Mouse (Mus musculus) hindbrain, postnatal 0 days (tissue): Measurements from ENCODE around the gene 4931406P16Rik. TPM values are rescaled to one million over a fixed set of nuclear protein-coding genes. Genes with fewer than 3 reads are reported as not detected.

Experiments used
- ATAC-seq: fragments of 200-750 bp; cut with Nextera tagmentation; 2 replicates; pipeline ENCODE4 v1.8.0; 2017; ENCODE audit warnings: mild to moderate bottlenecking, moderate TSS enrichment, moderate library complexity
- DNase-seq: peaks from one replicate; pipeline ENCODE4 v3.0.0-alpha.2; 2015; ENCODE audit warnings: low spot score
- H3K27ac ChIP-seq: fragments of 300-500 bp; sonication (generic); 2 replicates; pipeline ENCODE4 v1.5.1; 2014; ENCODE audit warnings: mild to moderate bottlenecking
- H3K27me3 ChIP-seq: fragments of 300-500 bp; sonication (generic); 2 replicates; pipeline ENCODE4 v1.6.1; 2014; ENCODE audit warnings: low read length, mixed read lengths; ENCODE audit not compliant: insufficient read depth
- H3K36me3 ChIP-seq: fragments of 300-500 bp; sonication (generic); 2 replicates; pipeline ENCODE4 v1.6.1; 2014; ENCODE audit warnings: low read length, mixed read lengths; ENCODE audit not compliant: insufficient read depth
- H3K4me1 ChIP-seq: fragments of 300-500 bp; sonication (generic); 2 replicates; pipeline ENCODE4 v1.6.1; 2014; ENCODE audit warnings: antibody characterized with exemption, low read length, mixed read lengths; ENCODE audit not compliant: insufficient read depth
- H3K4me2 ChIP-seq: fragments of 300-500 bp; sonication (generic); 2 replicates; pipeline ENCODE4 v1.6.1; 2014; ENCODE audit warnings: low read depth, mild to moderate bottlenecking, low read length, moderate library complexity, mixed read lengths
- H3K4me3 ChIP-seq: fragments of 300-500 bp; sonication (generic); 2 replicates; pipeline ENCODE4 v1.5.1; 2014; ENCODE audit warnings: low read length
- H3K9ac ChIP-seq: fragments of 300-500 bp; sonication (generic); replicated peaks from 2 replicates; pipeline ENCODE4 v1.6.1; 2014; ENCODE audit warnings: mild to moderate bottlenecking, low read length, moderate library complexity, mixed read lengths
- H3K9me3 ChIP-seq: fragments of 300-500 bp; sonication (generic); 2 replicates; pipeline ENCODE4 v1.6.1; 2016; ENCODE audit warnings: low read length, mixed read lengths
- CTCF ChIP-seq: IDR thresholded peaks from 2 replicates; pipeline ENCODE4 v1.5.1; 2016; ENCODE audit warnings: antibody characterized with exemption, control low read depth, low read depth
- WGBS: fragments of 180-500 bp; shearing (Covaris S2); extraction: QIAGEN DNeasy Blood & Tissue Kit; methylation state at CpG from one replicate; pipeline ENCODE4 v1.1.7; 2014; 5-methylcytosine and 5-hydroxymethylcytosine counted together
- polyA plus RNA-seq: library from polyadenylated mRNA; unstranded; fragments of >200 nt; fragmentation: Nextera tagmentation; extraction: Ambion mirVana; gene quantifications from 2 replicates; pipeline ENCODE4 v1.2.1, GENCODE M21; 2015
- total RNA-seq: library from RNA; depleted of rRNA; stranded (reverse); fragments of >200 nt; gene quantifications from 2 replicates; pipeline ENCODE4 v1.2.3, GENCODE M21; 2014

The 4931406P16Rik gene
- total and polyA plus RNA-seq, 2 experiments from 2014 or later: 31.5 to 61.0 TPM

DNA sequence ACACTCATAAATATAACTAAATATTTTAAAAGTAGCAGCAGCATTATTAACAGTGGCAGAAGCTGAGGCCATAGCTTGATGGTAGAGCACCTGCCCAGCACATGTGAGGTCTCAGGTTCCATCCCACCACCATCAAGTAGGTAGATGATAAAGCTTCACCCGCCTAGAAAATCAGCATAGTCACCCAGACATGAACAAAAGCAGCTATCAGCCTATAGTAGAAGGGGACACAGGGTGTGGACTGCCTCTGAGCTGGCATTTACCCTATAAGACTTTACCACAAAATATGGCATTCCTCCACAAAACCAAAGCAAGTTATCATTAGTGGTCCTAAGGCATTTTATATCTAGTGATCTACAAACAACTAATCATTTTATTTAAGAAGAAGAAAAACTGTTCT lies 10.7 kb downstream of the 4931406P16Rik start:
- Histone ChIP-seq H3K27me3 (no peaks in the 10 kb centered on the region), H3K27ac (no peak overlapping the region), H3K4me2 (no peak overlapping the region), H3K9me3 (no peaks in the 10 kb centered on the region), H3K4me3 (no peak overlapping the region), H3K9ac (no peak overlapping the region), H3K4me1 (no peaks in the 10 kb centered on the region), H3K36me3 (no peaks in the 10 kb centered on the region)
- WGBS: 85% methylated on average over 1 of the region's 1 CpGs
- no peak for ATAC-seq
- no peak for TF ChIP-seq CTCF
- DNase-seq: no peak

DNA sequence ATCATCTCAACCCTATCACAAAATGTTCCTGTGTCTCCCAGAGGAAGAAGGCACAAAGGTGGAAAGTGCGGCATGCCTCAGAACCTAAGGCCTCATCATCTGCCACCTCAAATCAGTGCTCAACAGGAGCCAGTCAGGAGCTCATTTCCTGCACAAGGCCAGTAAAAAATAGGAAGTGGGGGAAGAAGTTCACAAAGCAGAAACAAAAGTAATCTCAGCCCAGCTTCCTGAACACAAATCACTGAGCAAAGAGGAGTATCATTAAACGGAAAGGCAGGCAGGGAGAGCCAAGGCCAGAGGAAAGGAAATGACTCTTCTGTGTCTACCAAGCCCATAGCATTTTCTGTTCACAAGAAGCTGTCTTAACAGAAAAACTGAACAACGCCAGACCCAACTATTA lies 11.4 kb downstream of the 4931406P16Rik start:
- 92% methylated on average over 3 of the region's 3 CpGs for WGBS
- H3K27me3 ChIP-seq: no peaks in the 10 kb centered on the region
- H3K9ac ChIP-seq: no peak overlapping the region
- no peak overlapping the region for H3K4me2 ChIP-seq
- H3K4me3 ChIP-seq: no peak overlapping the region
- no peaks in the 10 kb centered on the region for H3K9me3 ChIP-seq
- no peak for ATAC-seq
- TF ChIP-seq CTCF: no peak
- H3K4me1 ChIP-seq: no peaks in the 10 kb centered on the region
- DNase-seq: no peak
- no peak overlapping the region for H3K27ac ChIP-seq
- H3K36me3 ChIP-seq: no peaks in the 10 kb centered on the region

GRCm38 (mm10) chr7:34298818-34299217 lies 14.5 kb downstream of the 4931406P16Rik start:
- no peak overlapping the region for H3K4me3 ChIP-seq
- DNase-seq (no peak), ATAC-seq (no peak)
- no peaks in the 10 kb centered on the region for H3K36me3 ChIP-seq
- no peaks in the 10 kb centered on the region for H3K27me3 ChIP-seq
- no peaks in the 10 kb centered on the region for H3K9me3 ChIP-seq
- no peak overlapping the region for H3K9ac ChIP-seq
- H3K4me1 ChIP-seq: no peaks in the 10 kb centered on the region
- TF ChIP-seq CTCF: no peak
- H3K27ac ChIP-seq: no peak overlapping the region
- H3K4me2 ChIP-seq: no peak overlapping the region
- 88% methylated on average over 2 of the region's 2 CpGs for WGBS

DNA sequence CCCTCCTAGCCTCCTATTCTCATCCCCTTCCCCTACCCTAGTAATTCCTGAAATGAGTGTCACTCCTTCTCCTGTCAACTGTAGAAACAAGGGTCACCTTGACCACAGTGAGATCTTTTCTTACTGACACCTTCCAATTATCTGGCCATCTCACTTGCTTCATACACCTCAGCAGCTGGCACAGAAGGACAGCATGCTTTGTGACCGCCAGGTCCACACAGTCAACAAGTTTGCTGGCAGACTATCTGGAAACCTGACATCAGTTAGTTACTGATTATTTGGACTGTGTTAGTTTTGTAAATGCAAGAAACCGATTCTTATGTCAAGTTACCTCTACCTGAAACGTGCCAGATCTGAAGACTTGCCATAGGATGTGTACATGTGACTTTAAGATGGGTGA lies 17.2 kb downstream of the 4931406P16Rik start:
- no peak overlapping the region for H3K27ac ChIP-seq
- 92% methylated on average over 3 of the region's 3 CpGs for WGBS
- no peaks in the 10 kb centered on the region for H3K36me3 ChIP-seq
- TF ChIP-seq CTCF: no peak
- DNase-seq (no peak), ATAC-seq (no peak)
- H3K27me3 ChIP-seq: no peaks in the 10 kb centered on the region
- H3K4me3 ChIP-seq: no peak overlapping the region
- no peaks in the 10 kb centered on the region for H3K4me1 ChIP-seq
- H3K9ac ChIP-seq: no peak overlapping the region
- no peaks in the 10 kb centered on the region for H3K9me3 ChIP-seq
- no peak overlapping the region for H3K4me2 ChIP-seq

DNA sequence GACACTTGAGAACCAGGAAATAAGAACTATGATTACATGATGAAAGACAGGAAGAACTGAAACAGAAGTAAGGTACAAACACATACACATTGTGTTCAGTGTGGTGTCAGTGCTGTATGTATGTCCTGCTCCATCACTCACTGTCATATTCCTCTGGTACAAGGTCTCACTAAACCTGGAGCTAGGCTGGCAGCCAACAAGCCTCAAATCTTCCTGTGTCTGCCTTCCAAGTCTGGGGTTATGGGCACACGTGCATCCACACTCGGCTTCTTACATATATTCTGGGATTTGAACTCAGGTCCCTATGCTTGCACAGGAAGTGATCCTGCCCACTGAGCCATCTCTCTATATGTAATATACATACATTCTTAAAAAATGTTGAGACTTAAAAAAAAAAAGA lies 20.7 kb downstream of the 4931406P16Rik start:
- H3K4me3 ChIP-seq: no peak overlapping the region
- no peaks in the 10 kb centered on the region for H3K4me1 ChIP-seq
- H3K4me2 ChIP-seq: no peak overlapping the region
- no peaks in the 10 kb centered on the region for H3K36me3 ChIP-seq
- TF ChIP-seq CTCF: no peak
- no peaks in the 10 kb centered on the region for H3K27me3 ChIP-seq
- DNase-seq: no peak
- ATAC-seq: no peak
- no peak overlapping the region for H3K9ac ChIP-seq
- H3K27ac ChIP-seq: no peak overlapping the region
- WGBS: 76% methylated on average over 2 of the region's 2 CpGs
- no peaks in the 10 kb centered on the region for H3K9me3 ChIP-seq

DNA sequence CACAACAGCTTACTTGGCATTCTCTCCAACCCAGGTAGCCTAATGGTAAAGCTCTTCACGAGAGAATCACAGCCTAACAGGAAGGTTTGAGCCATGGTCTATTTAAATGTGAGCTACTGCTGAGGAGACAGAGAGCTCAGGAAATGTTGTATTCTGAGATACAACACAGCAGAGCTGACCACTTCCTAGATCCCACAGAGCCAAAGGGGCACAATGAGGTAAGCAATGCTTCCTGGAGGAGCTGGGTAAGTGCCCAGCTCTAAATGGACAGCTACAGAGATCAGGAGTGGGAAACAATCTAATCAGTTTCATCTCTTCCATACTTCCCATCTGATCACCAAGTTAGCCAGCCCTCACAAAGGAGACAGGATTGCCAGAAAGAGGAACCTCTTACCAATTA lies 22.1 kb downstream of the 4931406P16Rik start:
- TF ChIP-seq CTCF: no peak
- no peaks in the 10 kb centered on the region for H3K36me3 ChIP-seq
- H3K27me3 ChIP-seq: no peaks in the 10 kb centered on the region
- no peaks in the 10 kb centered on the region for H3K9me3 ChIP-seq
- H3K27ac ChIP-seq: no peak overlapping the region
- no peak overlapping the region for H3K4me2 ChIP-seq
- no peak for DNase-seq
- no peaks in the 10 kb centered on the region for H3K4me1 ChIP-seq
- no peak overlapping the region for H3K9ac ChIP-seq
- no peak overlapping the region for H3K4me3 ChIP-seq
- no peak for ATAC-seq
- WGBS: 83% methylated on average over 1 of the region's 1 CpGs

DNA sequence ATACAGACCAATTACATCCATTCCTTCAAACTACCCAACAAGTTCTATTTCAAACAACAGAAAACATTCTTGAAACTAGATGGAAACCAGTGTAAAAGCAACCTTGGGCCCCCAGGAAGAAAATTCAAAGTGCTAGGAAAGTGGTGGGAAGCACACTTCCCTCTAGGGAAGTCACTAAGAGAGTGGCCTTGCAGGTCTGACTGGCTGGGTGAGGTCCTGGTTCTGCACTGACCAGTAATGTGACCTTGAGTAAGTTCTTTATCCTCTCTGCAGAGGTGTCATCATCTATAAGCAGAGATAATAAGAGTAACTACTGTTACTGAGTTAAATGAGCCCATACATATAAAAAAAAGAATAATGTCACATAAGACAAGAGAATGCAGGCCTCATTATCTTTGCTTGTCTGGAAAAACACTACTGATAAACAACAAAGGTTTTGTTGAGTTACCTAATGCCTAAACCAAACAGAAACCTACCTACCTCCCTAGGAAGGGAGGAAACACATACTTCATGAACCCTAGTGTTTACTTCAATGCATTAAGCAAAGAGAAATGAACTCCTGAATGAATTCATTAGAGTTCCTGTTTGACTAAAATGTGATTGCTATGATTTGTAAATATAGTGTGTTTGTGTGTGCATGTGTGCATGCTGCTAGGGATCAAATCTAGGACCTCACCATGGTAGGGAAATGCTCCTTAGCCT lies 22.8 kb downstream of the 4931406P16Rik start:
- ATAC-seq: no peak
- no peak overlapping the region for H3K4me3 ChIP-seq

More for the DNA sequence above, 22.8 kb downstream of the 4931406P16Rik start:
- Histone ChIP-seq H3K9ac (no peak overlapping the region), H3K27me3 (no peaks in the 10 kb centered on the region), H3K36me3 (peaks cover 2% of the 10 kb centered on the region; the same call in 1 of the 2 replicates), H3K9me3 (no peaks in the 10 kb centered on the region), H3K4me1 (no peaks in the 10 kb centered on the region), H3K27ac (no peak overlapping the region), H3K4me2 (no peak overlapping the region)
- TF ChIP-seq CTCF: no peak
- DNase-seq: no peak
